Mouse (Mus musculus): ENCODE measurements around the gene Trabd.

Gene Trabd

DNA sequence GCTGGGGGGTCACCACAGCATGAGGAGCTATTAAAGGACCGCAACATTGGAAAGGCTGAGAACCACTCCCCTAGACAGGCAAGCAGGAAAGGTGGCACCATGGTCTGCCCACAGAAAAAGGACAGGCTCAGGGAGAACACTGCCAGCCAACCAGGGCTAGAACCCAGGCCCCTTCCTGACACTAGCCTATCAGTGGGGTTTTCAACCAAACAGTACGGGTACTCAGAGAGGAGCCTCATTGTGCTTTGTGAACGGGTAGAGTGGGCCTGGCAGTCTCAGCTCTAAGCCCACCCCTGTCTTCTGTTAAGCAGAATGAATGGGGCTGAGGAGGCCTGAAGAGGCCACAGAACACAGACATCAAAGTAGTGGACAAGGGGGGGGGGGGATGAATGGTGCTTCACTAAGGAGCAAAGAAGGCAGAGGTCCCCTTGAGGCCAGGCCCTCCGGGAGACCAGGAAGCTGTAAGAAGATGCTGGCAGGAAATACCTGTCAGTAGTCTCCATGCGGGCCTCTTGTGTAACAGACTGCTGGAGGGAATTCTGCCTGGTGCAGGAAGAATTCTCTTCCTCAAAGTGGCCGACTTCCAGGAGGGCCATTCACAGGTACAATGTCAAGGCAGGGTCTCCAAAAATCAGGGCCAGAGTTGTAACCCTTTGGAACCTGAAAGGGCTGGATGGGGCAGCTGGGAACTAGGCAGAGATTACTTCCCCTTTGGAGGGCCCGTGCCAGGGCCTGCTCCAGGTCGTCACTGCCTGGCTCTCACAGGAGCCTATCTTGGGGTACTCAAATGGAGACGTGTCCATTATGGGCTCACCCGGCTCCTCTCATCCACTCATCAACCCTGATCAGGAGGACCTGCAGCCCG lies at the start of gene Trabd:
Gene Trabd (plus strand): TSS at position 512 of the 865 bp plus-strand sequence.
- peak; percentile 31 for DNase-seq

DNA sequence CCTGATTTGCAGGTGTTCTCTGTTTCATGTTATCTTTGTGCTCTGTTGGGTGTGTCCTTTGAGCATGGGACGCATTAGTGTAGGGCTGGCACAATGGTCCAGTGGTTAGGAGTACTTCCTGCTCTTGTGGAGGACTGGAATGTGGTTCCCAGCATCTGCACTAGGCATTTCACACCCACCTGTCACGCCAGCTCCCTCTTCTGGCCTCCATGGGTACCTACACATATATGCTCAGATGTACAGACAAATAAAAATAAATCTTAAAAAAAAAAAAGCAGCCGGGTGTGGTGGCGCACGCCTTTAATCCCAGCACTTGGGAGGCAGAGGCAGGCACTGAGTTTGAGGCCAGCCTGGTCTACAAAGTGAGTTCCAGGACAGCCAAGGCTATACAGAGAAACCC lies 30.5 kb upstream of the Trabd start:
- no peak for DNase-seq

DNA sequence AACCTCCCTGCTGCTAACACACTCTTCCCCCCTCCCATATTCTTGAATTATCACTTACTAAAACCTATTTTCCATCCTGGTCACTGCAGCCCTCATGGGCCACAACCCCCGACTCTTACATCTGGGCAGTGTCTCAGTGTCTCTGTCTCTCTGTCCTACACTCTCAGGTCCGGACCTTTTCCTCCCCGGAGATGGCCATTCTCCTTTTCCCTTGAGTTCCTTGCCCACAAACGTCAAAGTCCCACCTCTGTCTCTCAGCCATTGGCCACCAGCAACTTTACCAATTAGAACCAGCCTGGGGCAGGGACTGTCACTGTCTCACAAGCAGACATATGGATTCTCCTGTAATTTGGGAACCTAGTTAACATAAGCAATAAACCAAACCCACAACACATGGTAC lies 28.6 kb upstream of the Trabd start:
- DNase-seq, result no peak

DNA sequence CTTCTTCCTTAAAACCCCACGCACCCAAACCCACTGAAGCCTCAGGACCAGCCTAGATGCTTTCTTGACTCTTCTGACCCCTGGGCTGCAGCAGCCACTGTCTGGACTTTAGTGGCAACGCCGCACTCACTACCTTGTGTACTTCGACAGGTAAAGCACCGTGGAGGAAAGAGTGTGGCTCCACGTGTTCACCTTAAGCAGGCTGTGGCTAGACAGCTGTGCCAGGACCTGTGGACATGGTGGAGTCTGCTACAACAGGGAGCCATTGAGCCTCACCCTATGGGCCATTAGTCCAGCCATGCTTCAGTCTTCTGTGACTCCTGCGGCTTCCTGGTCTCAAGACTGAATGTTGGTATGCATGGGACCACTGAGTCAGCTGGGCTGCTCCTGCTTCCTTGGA lies 20.3 kb upstream of the Trabd start:
- no peak for DNase-seq

DNA sequence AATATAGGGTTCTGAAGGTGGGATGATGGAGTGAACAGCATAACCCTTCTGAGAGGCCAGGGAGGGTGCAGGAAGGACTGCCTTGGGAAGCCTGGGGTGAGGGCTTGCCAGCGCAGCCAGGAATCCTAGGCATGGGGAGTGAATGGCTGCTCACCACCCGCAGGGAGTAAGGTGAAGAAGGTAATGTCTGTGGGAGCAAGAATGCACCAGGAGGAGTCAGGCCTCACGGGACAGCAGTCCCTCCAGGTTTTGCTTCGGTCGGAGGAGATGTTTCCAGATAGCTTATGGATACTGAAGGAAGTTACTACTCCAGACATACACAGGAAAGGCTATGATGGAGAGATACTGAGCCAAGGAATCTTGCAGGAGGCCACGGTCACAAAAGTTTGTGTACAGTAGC lies 16.2 kb upstream of the Trabd start:
- no peak for DNase-seq

DNA sequence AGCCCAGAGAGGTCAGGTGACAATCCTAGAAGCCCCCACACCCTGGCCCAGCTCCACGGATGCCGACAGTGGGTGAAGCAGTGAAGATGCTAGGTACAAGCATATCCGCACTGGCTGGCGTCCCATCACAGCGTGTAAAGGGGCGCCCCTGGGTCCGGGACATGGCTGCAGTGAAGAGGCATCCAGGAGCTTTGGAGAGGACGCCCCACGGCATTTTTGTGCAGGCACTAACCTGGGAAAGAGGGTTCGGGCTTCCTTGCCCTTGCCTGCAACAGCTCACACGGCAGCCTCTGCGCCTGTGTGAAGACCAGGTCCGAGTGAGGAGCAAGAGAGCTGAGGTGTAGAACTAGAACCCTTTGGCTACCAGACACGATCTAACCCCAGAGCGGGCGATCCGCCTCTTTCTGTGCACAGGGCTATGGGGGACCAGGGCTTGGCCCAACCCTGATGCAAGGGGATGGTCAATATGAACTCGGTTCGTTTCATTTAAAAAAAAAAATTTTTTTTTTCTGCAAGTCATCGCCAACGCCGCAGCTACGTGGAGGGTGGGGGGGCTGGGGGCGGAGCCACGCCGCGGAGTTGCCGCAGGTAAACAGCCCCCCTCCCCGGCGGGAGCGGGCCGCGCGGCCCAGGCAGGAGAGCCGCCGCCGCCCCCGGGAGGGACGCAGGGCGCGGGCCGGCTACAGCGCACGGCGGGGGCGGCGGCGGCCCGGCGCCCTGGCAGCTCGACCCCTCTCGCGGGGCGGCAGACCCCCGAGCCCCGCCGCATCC lies 15.6 kb upstream of the Trabd start, which contains the start of gene Panx2:
Gene Panx2 (plus strand): TSS at position 574 of the 771 bp plus-strand sequence.
- no peak for DNase-seq

DNA sequence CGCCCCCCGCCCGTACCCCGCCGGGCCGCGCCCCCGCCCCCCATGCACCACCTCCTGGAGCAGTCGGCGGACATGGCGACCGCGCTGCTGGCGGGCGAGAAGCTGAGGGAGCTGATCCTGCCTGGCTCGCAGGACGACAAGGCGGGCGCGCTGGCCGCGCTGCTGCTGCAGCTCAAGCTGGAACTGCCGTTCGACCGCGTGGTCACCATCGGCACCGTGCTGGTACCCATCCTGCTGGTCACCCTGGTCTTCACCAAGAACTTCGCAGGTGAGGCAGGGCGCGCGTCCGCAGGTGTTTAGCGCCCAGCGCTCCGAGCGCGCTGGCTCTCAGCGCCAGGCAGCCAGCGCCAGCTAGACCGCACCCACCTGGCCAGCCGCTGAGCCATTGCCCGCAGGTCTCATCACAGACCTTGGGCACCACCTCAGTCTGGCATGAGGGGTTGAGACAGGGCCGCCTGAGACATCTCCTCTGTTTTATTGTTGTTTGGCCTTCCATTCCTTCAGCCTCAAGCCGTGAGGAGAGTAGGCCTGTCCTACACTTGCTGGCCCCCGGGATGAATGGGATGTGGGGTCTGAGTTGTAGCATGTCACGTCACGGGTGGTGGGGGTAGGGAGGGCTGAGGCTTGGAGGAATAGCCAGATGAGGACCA lies 14.8 kb upstream of the Trabd start:
- DNase-seq, result no peak

DNA sequence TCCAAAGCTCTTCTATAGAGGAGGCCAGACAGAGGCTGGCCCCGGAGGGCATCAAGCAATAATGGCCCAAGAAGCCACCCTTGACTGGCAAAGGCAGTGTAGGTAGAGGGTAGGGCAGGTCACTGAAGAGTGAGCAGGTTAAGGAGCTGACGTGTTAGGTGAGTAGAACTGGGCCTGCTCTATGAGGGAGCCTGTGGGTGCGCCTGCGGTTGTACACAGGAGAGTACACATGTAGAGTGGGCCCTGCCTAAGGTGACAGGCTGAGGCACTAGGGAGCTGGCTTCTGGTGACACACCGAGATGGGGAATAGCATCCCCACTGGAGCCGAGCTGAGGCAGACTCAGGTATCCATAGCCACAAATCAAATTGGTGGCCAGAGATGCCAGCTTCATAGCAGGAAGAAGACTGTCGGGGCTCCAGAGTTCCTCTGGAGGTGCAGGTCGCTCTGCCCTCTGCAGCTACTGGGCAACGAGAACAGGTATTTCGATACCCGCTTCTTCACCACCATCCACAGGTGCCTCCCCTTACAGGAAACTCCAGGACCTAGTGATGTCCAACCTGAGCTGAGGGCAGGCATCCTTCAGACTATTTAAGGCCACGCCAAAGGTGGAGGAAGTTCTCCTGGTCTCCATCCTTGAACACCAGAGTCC lies 14.0 kb upstream of the Trabd start:
- no peak for DNase-seq

DNA sequence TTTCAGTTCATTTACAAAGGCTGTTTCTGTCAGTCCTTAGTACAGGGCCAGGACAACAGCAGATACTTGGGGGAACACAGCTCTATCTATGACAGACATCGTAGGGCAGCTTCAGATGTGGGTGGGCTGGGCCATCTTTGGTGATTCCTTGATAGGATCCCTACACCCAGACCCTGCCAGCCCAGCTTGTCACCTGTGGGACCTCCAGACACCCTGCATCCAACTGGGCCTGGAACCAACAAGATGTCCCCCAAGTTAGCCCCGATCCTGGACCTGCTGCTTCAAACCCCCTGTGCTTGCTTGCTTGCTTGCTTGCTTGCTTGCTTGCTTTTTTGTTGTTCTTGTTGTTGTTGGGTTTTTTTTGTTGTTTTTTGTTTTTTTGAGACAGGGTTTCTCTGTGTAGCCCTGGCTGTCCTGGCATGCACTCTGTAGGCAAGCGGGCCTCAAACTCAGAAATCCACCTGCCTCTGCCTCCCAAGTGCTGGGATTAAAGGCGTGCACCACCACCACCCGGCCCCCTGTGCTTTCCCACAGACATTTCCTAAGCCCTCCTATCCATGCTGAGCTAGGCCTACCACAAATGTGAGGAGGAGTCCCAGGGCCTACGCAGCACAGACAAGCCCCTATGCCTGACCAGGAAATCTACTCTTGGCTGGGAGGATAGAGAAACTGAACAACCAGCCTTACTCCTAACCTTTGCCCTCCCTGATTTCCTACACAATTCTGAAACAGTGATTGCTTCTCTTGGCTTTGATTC lies 13.0 kb upstream of the Trabd start:
- DNase-seq, result no peak

DNA sequence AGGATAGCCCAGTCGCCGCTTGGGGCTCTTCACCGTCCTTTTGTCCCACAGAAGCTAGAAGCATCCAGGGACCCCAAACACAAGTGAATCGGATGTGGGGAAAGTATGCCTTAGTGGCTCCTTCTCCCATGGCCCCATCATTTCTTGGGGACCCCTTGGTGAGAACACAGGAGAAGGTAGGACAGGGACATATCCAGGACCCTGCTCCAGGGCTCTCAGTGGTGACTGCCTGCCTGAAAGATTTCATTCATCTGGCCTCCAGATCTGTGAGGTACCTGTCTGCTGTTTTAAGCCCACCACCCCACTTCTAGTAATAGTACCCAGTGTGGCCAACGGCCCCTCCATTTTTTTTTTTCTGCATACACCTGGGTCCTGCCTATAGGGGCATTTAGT lies 12.4 kb upstream of the Trabd start:
- DNase-seq, result no peak

DNA sequence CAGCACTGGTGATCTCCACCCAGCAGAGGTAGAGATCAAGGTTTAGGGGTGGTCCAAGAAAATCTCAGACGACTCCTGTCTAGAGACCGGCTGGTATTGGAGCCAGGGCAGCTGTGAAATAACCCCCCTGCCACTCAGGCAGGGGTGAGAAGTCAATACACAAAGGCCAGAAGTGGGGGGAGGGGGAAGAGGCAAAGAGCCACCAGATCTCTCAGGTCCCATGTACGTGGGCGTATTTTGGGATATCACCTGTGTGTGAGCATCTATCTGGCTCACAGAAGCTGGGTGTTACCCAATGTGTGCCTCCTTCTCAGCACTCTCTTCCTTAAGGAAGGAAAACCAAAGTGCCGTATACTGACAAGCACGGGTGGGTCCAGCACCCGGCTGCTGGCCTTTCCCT lies 11.9 kb upstream of the Trabd start:
- DNase-seq, result no peak

DNA sequence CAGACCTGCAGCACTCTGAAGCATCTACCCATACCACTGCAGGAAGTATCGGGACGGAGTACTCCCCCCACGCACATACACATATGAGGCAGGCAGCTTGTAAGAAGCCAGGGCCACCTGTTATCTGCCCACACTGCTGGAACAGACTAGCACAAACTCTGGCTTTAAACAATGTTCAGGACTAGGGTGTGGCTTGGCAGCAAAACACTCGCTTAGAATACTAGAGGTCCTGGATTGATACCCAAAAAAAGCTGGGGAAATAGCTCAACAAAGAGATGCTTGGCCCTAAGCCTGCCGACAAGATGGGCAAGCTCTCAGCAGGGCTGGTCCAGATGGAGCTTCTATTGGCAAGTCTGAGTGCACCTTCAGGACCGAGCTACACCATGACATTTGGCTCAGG lies 11.4 kb upstream of the Trabd start:
- DNase-seq, result no peak

DNA sequence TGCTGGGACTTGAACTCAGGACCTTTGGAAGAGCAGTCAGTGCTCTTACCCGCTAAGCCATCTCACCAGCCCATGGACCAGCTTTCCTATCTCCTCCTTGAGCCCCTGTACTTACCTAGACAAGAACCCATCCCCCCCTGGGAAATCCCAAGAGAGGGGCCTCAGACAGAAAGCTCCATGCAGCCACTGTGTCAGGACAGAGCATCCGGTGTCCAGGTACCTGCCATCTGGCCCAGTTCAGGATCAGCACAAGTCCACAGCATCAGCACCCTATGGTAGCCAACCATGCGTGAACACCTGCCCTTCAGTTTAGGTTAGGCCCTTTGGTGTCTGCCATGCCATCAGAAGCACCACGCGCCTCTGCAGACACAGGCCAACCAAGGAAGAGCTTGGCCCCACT lies 10.0 kb upstream of the Trabd start:
- no peak for DNase-seq

DNA sequence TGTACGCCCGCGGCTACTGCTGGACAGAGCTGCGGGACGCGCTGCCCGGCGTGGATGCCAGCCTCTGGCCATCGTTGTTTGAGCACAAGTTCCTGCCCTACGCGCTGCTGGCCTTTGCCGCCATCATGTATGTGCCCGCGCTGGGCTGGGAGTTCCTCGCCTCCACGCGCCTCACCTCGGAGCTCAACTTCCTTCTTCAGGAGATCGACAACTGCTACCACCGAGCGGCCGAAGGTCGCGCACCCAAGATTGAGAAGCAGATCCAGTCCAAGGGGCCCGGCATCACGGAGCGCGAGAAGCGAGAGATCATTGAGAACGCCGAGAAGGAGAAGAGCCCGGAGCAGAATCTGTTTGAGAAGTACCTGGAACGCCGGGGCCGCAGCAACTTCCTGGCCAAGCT lies 7.3 kb upstream of the Trabd start:
- no peak for DNase-seq

DNA sequence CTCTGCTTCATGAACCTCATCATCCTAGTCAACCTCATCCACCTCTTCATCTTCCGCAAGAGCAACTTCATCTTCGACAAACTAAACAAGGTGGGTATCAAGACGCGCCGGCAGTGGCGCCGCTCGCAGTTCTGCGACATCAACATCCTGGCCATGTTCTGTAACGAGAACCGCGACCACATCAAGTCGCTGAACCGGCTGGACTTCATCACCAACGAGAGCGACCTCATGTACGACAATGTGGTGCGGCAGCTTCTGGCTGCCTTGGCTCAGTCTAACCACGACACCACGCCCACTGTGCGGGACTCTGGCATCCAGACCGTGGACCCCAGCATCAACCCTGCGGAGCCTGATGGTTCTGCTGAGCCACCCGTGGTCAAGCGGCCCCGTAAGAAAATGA lies 6.7 kb upstream of the Trabd start:
- DNase-seq, result no peak

DNA sequence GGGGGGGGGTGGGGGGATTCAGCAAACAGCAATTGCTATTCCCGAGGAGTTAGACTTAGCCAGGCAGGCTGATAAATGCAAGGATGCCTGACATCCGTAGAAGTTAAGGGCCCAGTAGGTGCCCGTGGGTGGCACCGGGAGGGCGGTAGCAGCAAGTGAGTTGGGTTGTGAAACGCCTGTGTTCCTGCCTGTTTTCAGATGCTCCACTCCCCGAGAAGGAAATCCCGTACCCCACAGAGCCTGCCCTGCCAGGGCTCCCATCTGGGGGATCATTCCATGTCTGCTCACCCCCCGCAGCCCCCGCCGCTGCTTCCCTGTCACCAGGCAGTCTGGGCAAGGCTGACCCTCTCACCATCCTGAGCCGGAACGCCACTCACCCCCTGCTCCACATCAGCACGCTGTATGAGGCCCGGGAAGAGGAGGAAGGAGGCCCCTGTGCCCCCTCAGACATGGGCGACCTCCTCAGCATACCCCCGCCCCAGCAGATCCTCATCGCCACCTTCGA lies 5.5 kb upstream of the Trabd start:
- no peak for DNase-seq

DNA sequence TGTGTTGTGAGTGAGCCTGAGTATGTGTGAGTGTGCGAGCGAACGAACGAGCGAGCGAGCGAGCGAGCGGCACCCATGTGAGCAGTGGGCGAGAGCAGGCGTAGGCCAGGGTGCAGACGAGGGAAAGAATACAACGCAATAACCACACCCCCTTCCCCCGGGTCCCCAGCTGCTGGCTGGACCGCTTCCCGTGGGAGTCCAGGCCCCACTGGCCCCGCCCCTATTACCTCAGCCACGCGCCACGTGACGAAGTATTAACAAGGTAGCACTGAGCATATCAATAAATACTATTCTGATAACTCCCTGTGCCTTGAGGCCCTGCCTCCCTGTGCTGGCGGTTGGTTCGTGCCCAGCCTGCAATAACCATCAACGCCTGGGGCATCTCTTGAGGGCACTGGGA lies 4.3 kb upstream of the Trabd start:
- DNase-seq, result no peak

DNA sequence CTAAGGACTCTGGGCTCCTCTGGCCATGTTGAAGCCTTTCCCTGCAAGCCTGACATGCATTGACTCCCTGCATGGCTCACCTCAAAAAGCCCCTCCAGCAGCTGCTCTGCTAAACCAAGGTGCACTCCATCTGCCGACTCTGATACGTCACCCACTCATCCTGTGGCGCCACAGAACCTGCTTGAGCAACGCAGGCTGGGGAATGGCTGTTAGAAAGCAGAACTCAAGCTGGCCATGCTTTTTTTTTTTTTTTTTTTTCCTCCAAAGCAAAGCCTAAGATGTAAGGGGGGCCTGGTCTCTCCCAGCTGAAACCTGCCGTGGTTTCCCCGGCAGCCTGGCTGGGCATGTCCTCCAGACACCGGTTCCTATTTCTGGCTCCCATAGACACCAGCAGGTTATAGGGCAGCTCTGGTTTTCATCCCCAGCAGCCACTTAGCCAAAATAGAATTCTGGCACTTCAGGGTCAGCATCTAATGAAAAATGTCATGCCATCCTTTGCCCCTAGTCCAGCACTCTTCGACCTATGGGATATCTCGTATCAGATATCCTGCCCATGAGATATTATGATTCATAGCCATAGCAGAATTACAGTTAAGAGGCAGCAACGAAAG lies 826 bp upstream of the Trabd start:
- no peak for DNase-seq

DNA sequence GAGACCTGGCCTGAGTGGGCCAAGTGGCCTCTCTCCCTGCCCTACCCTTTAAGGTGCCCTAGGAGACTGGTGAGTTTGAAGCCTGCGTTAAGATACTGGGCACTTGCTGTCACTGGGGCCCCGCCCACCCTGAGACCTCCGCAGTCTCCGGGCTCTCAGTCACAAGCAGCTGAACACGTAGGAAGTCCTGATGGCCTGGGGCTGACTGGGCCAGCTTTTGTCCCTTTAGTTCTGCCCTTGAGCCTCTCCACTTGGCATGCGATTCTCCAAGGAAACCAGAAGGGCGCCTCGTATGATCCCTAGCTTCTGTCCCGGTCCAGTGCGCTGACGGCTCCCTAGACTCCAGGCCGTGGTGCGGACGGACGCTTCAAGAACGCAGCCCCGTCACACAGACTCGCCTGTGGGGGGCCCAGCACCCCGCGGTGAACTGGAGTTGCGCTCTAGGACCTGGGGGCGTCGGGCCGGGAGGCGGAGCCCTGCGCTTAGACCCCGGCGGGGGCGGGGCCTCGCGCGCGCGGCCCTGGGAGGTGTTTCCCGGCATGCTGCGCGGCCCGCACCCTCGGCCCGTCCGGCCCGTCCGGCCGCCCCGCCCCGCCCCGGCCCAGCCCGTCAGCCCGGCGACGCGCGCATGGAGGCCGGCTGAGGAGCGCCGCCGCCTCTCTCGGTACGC lies 689 bp downstream of the Trabd start:
- DNase-seq, result peak; percentile 96

DNA sequence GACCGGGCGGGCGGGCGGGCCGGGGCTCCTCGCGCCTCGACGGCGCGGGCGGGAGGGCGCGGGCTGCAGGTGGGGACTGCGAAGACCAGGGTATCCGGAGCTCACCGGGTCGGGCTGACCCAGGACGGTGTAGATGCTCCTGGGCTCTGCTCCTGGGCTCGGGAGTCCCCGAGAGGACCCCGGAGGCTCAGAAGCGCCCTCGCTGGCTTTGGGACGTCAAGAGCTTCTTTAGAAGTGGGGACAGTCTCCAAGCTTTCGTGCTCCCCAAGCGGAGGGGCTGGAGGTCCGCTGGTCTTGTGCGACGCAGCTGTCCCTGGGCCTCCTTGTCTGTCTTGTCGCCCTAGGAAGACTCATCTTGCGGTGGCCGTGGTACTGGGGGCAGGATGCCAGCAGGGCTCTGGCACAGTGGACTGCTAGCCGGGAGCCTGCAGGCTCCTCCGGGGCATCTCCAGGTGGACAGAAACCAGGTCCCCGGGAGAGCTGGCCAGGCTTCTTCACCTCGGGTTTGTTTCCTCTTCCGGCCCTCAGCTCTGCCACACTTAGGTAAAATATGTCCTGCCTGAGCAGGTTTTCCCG lies 1.3 kb downstream of the Trabd start:
- DNase-seq, result peak; percentile 61

Measured in kidney, postnatal 14 days (tissue).